Mouse (Mus musculus) thymus, postnatal 0 days (tissue): ENCODE data around the gene Nkd1. TPM values are rescaled to one million over a fixed set of nuclear protein-coding genes. Genes with fewer than 3 reads are reported as not detected.

Experiments used
- polyA plus RNA-seq: library from polyadenylated mRNA; unstranded; fragments of >200 nt; fragmentation: Nextera tagmentation; extraction: Ambion mirVana; gene quantifications from 2 replicates; pipeline ENCODE4 v1.2.1, GENCODE M21; 2015

Nkd1 gene
- polyA plus RNA-seq, 1 experiment from 2014 or later, result 4.1 TPM

Other genes starting within 250 kb of the Nkd1 start
- 16.2 and 21.1 TPM in 2 replicates for gene Adcy7, start 249.0 kb upstream of the Nkd1 start, polyA plus RNA-seq
- 89.9 and 95.7 TPM in 2 replicates for gene Brd7, start 159.2 kb upstream of the Nkd1 start, polyA plus RNA-seq
- 14.2 and 14.5 TPM in 2 replicates for gene Snx20, start 114.8 kb downstream of the Nkd1 start, polyA plus RNA-seq
- gene Nod2, start 126.0 kb downstream of the Nkd1 start, polyA plus RNA-seq, result 0.21 and 0.22 TPM in 2 replicates
- 24.8 and 28.0 TPM in 2 replicates for gene Cyld, start 175.7 kb downstream of the Nkd1 start, polyA plus RNA-seq